Mouse (Mus musculus) myocyte (in vitro differentiated cells): ENCODE results near the gene Cyp27b1. TPM values are rescaled to one million over a fixed set of nuclear protein-coding genes. Genes with fewer than 3 reads are reported as not detected.
"Not testable (repeated sequence)": the region's sequence is repeated elsewhere in the genome, so short reads cannot be mapped to it uniquely, and the experiment has no call there.

ENCODE experiments used
- H3K27me3 ChIP-seq: one replicate; pipeline ENCODE4 v1.6.1; 2011; ENCODE audit not compliant: control insufficient read depth, insufficient read depth, insufficient read length
- H3K36me3 ChIP-seq: one replicate; pipeline ENCODE4 v1.6.1; 2011; ENCODE audit not compliant: control insufficient read depth, insufficient read depth
- H3K4me2 ChIP-seq: one replicate; pipeline ENCODE4 v1.6.1; 2011; ENCODE audit warnings: low read depth, control low read depth
- H3K4me3 ChIP-seq: one replicate; pipeline ENCODE4 v1.5.1; 2011; ENCODE audit warnings: mild to moderate bottlenecking, control low read depth, moderate library complexity
- H3K79me2 ChIP-seq: one replicate; pipeline ENCODE4 v1.6.1; 2011; ENCODE audit not compliant: control insufficient read depth, insufficient read depth
- H3ac ChIP-seq: one replicate; pipeline ENCODE4 v1.6.1; 2011; ENCODE audit not compliant: control insufficient read depth, insufficient read length
- CEBPB ChIP-seq: IDR thresholded peaks from 2 replicates; pipeline ENCODE4 v1.6.1; 2011; ENCODE audit warnings: mild to moderate bottlenecking, moderate library complexity; ENCODE audit not compliant: poor library complexity, insufficient read depth, severe bottlenecking
- MAX ChIP-seq: IDR thresholded peaks from one replicate; pipeline ENCODE4 v1.6.1; 2011; ENCODE audit warnings: low read depth, mild to moderate bottlenecking, control low read depth
- MYOD1 ChIP-seq, 3 experiments: IDR thresholded peaks; one replicate each; pipeline ENCODE4 v1.6.1; 2011; ENCODE audit warnings: control low read depth in 2 of 3, low read depth in 2 of 3, mild to moderate bottlenecking in 2 of 3, moderate library complexity in 1 of 3; ENCODE audit not compliant: insufficient read length in 2 of 3, control insufficient read depth in 1 of 3
- MYOG ChIP-seq, 3 experiments: IDR thresholded peaks; one replicate each; pipeline ENCODE4 v1.6.1; 2011; ENCODE audit warnings: control low read depth in 2 of 3, low read depth in 2 of 3, mild to moderate bottlenecking in 2 of 3; ENCODE audit not compliant: insufficient read length in 2 of 3, control insufficient read depth in 1 of 3, insufficient read depth in 1 of 3
- POLR2A ChIP-seq: IDR thresholded peaks from one replicate; pipeline ENCODE4 v1.6.1; 2011; ENCODE audit warnings: low read depth, mild to moderate bottlenecking, control low read depth, moderate library complexity; ENCODE audit not compliant: insufficient read length
- POLR2AphosphoS2 ChIP-seq: IDR thresholded peaks from one replicate; pipeline ENCODE4 v1.6.1; 2011; ENCODE audit warnings: low read depth, control low read depth; ENCODE audit not compliant: insufficient read length
- REST ChIP-seq: IDR thresholded peaks from one replicate; pipeline ENCODE4 v1.6.1; 2011; ENCODE audit warnings: mild to moderate bottlenecking, control low read depth, moderate library complexity; ENCODE audit not compliant: insufficient read depth, insufficient read length
- SRF ChIP-seq: IDR thresholded peaks from one replicate; pipeline ENCODE4 v1.6.1; 2011; ENCODE audit warnings: low read depth; ENCODE audit not compliant: control insufficient read depth, insufficient read length
- polyA plus RNA-seq: library from polyadenylated mRNA; unstranded; fragments of >200 nt; fragmentation: generic; extraction: Trizol; gene quantifications from one replicate; pipeline ENCODE4 v1.2.1, GENCODE M21; 2012; ENCODE audit warnings: missing spikeins

Cyp27b1 gene
- polyA plus RNA-seq, 1 experiment, result 0.56 TPM

GRCm38 (mm10) chr10:127068360-127069038, 20.4 kb downstream of the Cyp27b1 start:
- TF ChIP-seq POLR2AphosphoS2, result peak; percentile 7
- TF ChIP-seq SRF, result no peak
- TF ChIP-seq POLR2A, result peak; percentile 8
- no peak for TF ChIP-seq REST
- no peak for TF ChIP-seq CEBPB
- TF ChIP-seq MAX, result no peak
- no peak for TF ChIP-seq MYOG (IDR thresholded peaks at IDR 0.05; ENCODE audit: control insufficient read depth in 1 of 3, insufficient read depth in 1 of 3, insufficient read length in 2 of 3, low read depth in 2 of 3)
- no peaks in the 10 kb centered on the region for H3K27me3 ChIP-seq
- peaks cover 42% of the 10 kb centered on the region for H3K79me2 ChIP-seq
- peak overlapping the region; percentile 98 for H3K4me3 ChIP-seq
- peak overlapping the region; percentile 96 for H3K4me2 ChIP-seq
- peaks cover 35% of the 10 kb centered on the region for H3K36me3 ChIP-seq
- H3ac ChIP-seq, result peak overlapping the region; percentile 41

DNA sequence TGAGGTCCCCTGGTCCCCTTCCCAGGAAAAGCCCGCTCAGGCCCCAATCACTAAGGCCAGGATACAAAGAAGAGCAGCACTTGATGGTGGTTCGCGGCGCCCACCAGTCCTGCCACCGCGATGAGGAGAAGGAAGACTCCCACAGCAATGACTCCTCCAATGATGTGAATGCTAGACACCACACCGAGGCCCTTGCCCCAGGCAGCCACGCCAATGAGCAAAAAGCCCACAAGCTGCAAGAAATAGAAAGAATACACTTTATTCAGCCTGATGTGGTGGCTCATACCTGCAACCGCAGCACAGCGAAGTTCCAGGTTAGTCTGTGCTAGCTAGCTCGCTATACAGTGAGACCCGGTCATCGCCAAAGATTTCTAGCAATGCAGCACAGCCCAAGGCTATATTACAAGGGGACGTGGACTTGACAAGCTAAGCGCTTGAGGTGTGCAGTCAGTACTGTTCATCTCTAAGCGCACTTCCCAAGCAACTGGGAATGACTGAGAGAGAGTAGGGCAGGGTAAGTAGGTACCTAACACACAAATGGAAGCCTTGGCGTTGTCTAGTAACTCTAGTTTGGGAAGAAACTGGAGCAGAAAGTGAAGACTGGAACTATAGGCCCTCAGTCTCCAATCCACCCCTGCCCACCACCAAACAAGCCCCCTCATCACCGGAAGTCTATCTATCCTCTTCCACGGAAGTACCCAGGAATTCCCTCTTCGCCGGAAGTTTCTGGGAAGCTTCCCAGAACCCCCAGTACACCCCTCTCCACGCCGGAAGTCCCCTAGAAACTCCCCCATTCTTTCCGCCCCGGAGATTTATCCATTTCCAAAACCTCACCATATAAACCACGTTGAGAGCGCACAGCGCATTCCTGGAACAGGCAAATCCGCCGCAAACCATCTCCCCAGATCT, 21.5 kb downstream of the Cyp27b1 start:
- peak overlapping the region; percentile 41 for H3ac ChIP-seq
- H3K79me2 ChIP-seq, result peaks cover 32% of the 10 kb centered on the region
- H3K36me3 ChIP-seq, result peaks cover 35% of the 10 kb centered on the region
- no peaks in the 10 kb centered on the region for H3K27me3 ChIP-seq
- TF ChIP-seq CEBPB (no peak), POLR2AphosphoS2 (peak; percentile 46), MYOD1 (IDR thresholded peaks at IDR 0.05; ENCODE audit: control insufficient read depth in 1 of 3, insufficient read length in 2 of 3, low read depth in 2 of 3) (no peak)
- peak overlapping the region; percentile 96 for H3K4me2 ChIP-seq
- H3K4me3 ChIP-seq, result peak overlapping the region; percentile 98

DNA sequence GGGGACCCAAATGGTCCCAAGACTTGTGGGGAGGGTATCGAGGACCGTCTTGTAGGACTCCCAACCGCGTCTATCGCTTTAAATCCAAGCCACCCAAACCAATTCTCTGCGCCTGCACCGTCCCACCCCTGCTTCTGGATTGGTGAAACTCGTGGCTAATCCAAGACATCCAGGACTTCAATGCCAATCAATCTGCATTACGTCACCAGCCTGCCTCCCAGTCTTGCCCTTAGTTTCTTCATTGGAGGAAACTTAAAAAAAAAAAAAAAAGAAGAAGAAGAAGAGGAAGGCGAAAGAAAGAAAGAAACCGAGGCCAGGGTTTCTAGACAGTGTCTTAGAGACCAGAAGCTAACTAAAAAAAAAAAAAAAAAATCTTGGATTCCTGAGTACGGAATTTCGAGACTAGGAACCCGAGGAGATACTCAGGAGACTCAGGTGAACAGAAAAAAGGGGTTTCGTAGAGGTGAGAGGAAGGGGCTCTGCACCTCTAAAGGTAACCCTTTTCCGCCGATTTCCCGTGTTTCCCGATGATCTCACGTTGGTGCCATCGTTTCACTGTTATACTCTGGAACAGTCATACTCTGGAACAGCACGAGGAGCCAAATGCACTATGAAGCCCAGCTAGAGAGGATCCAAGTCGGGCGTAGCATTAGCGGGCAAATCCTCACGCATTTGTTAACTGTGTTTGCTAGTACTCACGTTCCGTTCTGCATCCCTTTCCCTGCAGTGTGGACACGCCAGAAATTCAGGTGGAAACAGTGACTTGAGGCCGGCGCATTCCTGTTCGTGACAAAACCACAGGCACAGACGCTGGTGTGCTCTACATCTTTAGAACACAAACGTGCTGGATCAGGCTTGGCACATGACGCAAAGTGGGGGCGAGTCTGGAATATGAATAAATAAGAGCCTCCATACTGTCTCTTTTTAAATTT, 22.4 kb downstream of the Cyp27b1 start, which contains the start of gene Tspan31:
Gene Tspan31 (minus strand): TSS at position 75 of the 932 bp plus-strand sequence.
- TF ChIP-seq REST (no peak), CEBPB (peak; percentile 47; the same call in 1 of the 2 replicates), POLR2A (peak; percentile 29), POLR2AphosphoS2 (peak; percentile 81)
- Histone ChIP-seq H3K36me3 (peaks cover 27% of the 10 kb centered on the region), H3K4me3 (peak within 1 kb of the TSS; percentile 98), H3ac (peak within 1 kb of the TSS; percentile 41), H3K79me2 (peaks cover 23% of the 10 kb centered on the region), H3K4me2 (peak within 1 kb of the TSS; percentile 97), H3K27me3 (no peaks in the 10 kb centered on the region)

GRCm38 (mm10) chr10:127071203-127071602, 23.2 kb downstream of the Cyp27b1 start:
- H3K79me2 ChIP-seq, result peaks cover 18% of the 10 kb centered on the region
- H3K27me3 ChIP-seq, result no peaks in the 10 kb centered on the region
- TF ChIP-seq MAX (no peak), POLR2AphosphoS2 (peak; percentile 32)
- peaks cover 22% of the 10 kb centered on the region for H3K36me3 ChIP-seq
- H3ac ChIP-seq, result peak overlapping the region; percentile 41
- peak overlapping the region; percentile 98 for H3K4me3 ChIP-seq
- peak overlapping the region; percentile 97 for H3K4me2 ChIP-seq

- H3ac ChIP-seq, H3K4me2 ChIP-seq, H3K4me3 ChIP-seq, H3K27me3 ChIP-seq: not testable (repeated sequence)
- peaks cover 13% of the 10 kb centered on the region for H3K36me3 ChIP-seq
- H3K79me2 ChIP-seq, result peaks cover 18% of the 10 kb centered on the region
Observed at GRCm38 (mm10) chr10:127072270-127072669, 24.2 kb downstream of the Cyp27b1 start.

- H3K27me3 ChIP-seq, H3ac ChIP-seq, H3K4me2 ChIP-seq, H3K36me3 ChIP-seq, H3K4me3 ChIP-seq: not testable (repeated sequence)
- H3K79me2 ChIP-seq, result peaks cover 18% of the 10 kb centered on the region
Observed at GRCm38 (mm10) chr10:127072969-127073368, 24.9 kb downstream of the Cyp27b1 start.
